Mouse (Mus musculus) gastrocnemius, postnatal 25 days (tissue): ENCODE measurements around the gene Stap2. TPM values are rescaled to one million over a fixed set of nuclear protein-coding genes. Genes with fewer than 3 reads are reported as not detected.

Experiments used
- DNase-seq: peaks from one replicate; pipeline ENCODE4 v3.0.0; 2022
- total RNA-seq, 2 experiments: library from RNA; stranded (reverse); gene quantifications; 1 replicate in 1 of 2; 2 replicates in 1 of 2; pipeline ENCODE4 v1.2.3; 2021

Gene Stap2
- total RNA-seq, 2 experiments from 2014 or later, result 2.6 to 4.9 TPM

DNA sequence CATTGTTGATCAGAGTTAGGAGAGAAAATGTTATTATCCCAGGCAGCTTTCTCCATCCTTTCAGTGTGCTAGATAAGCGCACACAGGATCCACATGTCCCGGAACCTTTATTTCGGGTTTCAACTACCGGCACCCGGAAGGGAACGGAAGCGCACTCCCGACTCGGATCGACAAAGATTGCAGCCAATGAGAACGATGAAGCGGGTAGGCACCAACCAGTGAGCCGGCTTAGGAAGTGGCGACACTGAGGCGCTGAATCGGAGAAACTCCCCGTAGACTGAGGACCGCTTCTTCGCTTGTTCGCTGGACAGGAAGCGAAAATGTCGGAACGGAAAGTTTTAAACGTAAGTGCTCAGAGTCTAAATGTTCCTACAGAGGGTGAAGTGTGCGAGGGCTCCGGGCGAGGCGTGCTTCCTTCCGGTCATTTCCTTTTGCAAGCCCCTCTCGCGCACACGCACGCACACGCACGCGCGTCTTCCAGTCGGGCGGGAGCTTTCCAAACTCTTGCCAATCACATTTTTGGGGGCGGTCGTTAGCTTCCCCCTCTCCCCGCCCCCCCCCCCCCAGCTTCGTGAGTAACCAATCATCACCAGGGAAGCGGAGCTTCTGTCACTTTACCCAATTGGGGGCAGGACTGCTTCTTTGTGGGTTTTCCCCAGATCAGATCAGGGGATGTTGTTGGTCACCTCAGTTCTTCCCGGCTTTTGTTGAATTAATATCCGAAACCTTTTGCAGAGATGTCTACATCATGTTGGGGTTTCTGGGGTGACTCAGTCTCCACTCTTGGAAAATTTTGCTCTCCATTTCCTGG, 46.3 kb downstream of the Stap2 start, which contains the start of gene Yju2:
Gene Yju2 (plus strand): TSS at position 182 of the 811 bp plus-strand sequence.
- peak; percentile 92 for DNase-seq

- DNase-seq, result no peak
Observed at GRCm38 (mm10) chr17:55958584-55958886, 46.8 kb downstream of the Stap2 start.

GRCm38 (mm10) chr17:55957726-55958583, 47.4 kb downstream of the Stap2 start:
- DNase-seq, result no peak

GRCm38 (mm10) chr17:55957168-55957567, 48.2 kb downstream of the Stap2 start:
- no peak for DNase-seq

GRCm38 (mm10) chr17:55956591-55956990, 48.8 kb downstream of the Stap2 start:
- DNase-seq, result no peak

- DNase-seq, result no peak
Observed at GRCm38 (mm10) chr17:55956129-55956528, 49.3 kb downstream of the Stap2 start.

- DNase-seq, result no peak
Observed at GRCm38 (mm10) chr17:55954229-55954628, 51.2 kb downstream of the Stap2 start.

DNA sequence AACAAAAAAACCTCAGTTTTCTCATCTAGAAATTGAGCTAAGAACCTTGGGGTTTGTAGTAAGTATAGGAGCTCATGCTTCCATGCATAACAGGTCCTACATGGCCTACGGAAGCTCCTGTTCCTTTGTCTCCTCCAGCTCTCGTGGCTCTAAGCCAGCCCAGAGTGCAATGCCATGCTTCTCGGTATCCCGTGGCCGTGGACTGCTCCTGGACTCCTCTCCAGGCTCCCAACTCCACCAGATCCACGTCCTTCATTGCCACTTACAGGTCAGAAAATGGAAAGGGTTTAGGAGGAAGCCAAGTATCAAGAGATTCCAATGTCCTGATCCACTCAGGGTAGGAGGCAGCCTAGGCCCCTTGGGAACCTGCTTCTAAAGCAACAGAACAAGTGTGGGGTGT, 51.6 kb downstream of the Stap2 start:
- no peak for DNase-seq

DNA sequence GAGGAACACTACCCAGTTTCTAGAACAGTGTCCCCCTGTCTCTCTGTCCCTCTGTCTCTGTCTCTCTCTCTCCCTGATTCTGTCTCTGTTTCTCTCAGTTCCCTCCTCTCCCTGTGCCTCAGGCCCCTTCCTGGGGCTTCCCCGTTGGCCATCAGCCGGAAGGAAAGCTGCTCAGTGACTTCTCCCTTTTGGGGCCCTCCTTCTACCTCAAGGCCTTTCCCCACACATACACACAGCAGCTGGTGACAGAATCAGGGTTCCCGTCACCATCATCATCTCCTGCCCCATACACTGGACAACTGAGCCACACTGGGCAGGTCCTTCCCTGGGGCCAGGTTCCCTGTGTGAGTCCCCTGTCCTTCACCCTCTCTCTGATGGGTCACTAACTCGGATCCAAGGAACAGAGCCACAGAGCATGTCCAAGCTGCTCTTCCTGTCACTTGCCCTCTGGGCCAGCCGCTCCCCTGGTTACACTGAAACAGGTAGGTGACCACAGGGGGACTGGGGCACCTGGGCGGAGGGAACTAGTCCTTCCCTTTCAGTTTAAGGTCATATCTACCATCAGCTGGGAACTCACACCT, 52.8 kb downstream of the Stap2 start, which contains the start of gene Ebi3:
Gene Ebi3 (plus strand): TSS at position 194 of the 581 bp plus-strand sequence.
- DNase-seq, result no peak

- no peak for DNase-seq
Observed at GRCm38 (mm10) chr17:55952041-55952440, 53.3 kb downstream of the Stap2 start.

GRCm38 (mm10) chr17:55950601-55951000, 54.8 kb downstream of the Stap2 start:
- no peak for DNase-seq

- DNase-seq, result no peak
Observed at GRCm38 (mm10) chr17:55949400-55949799, 56.0 kb downstream of the Stap2 start, which contains the start of gene Zfp119b. TSS of gene Zfp119b (minus strand) at chr17:55949500.

DNA sequence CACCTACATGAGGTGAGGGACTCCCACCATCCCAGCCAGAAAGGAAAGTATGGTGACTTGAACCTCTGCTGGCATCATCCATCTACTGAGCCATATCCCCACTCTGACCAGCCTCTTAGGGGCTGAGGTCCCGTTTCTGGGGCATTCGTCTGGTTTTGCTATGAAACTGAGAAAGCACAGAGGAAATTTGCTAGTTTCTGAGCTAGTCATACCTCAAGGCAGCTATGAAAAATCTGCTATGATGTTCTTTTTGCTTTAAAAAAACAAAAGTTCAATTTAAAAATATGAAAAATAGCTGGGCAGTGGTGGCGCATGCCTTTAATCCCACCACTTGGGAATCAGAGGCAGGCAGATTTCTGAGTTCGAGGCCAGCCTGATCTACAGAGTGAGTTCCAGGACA, 56.7 kb downstream of the Stap2 start:
- no peak for DNase-seq

Other genes with a start within 250 kb of the Stap2 start
- 1 to 10 TPM; 2.7 to 3.2 TPM for gene Zfp119a, start 126.7 kb downstream of the Stap2 start, total RNA-seq
- 1 to 10 TPM; 2.6 to 3.4 TPM for gene Zfp959, start 113.5 kb downstream of the Stap2 start, total RNA-seq
- gene Zfp119b, start 56.1 kb downstream of the Stap2 start, total RNA-seq, result 1 to 10 TPM; 3.0 to 3.1 TPM
- under 1 TPM in 1 of 2 experiments, not detected in 1; 0.31 TPM for gene Ebi3, start 52.9 kb downstream of the Stap2 start, total RNA-seq
- gene Yju2, start 46.5 kb downstream of the Stap2 start, total RNA-seq, result 1 to 10 TPM; 7.8 TPM
- gene Shd, start 35.1 kb downstream of the Stap2 start, total RNA-seq, result under 1 TPM in 1 of 2 experiments, not detected in 1; 0.28 TPM
- not detected for gene Fsd1, start 19.1 kb downstream of the Stap2 start, total RNA-seq
- gene Mpnd, start 127 bp upstream of the Stap2 start, total RNA-seq, result 10 to 100 TPM; 43.3 to 44.4 TPM
- gene Sh3gl1, start 31.1 kb upstream of the Stap2 start, total RNA-seq, result 10 to 100 TPM; 10.8 to 12.4 TPM
- 1 to 10 TPM in 1 of 2 experiments, under 1 TPM in 1; 0.79 to 1.3 TPM for gene Chaf1a, start 34.9 kb upstream of the Stap2 start, total RNA-seq
- 10 to 100 TPM; 42.7 to 46.1 TPM for gene Ubxn6, start 69.4 kb upstream of the Stap2 start, total RNA-seq
- 10 to 100 TPM; 21.5 to 24.2 TPM for gene Hdgfl2, start 74.0 kb upstream of the Stap2 start, total RNA-seq
- 100 to 1,000 TPM; 177 to 234 TPM for gene Plin4, start 104.2 kb upstream of the Stap2 start, total RNA-seq
- gene Plin5, start 112.0 kb upstream of the Stap2 start, total RNA-seq, result 10 to 100 TPM; 27.7 to 29.0 TPM
- gene Lrg1, start 116.4 kb upstream of the Stap2 start, total RNA-seq, result 10 to 100 TPM; 13.4 to 24.9 TPM
- gene Sema6b, start 134.8 kb upstream of the Stap2 start, total RNA-seq, result 1 to 10 TPM; 1.9 to 4.2 TPM
- under 1 TPM; 0.64 to 0.78 TPM for gene Tnfaip8l1, start 156.9 kb upstream of the Stap2 start, total RNA-seq
- gene Mydgf, start 178.3 kb upstream of the Stap2 start, total RNA-seq, result 10 to 100 TPM; 20.3 to 21.7 TPM
- gene Dpp9, start 213.3 kb upstream of the Stap2 start, total RNA-seq, result 10 to 100 TPM; 27.1 to 31.8 TPM